Mouse (Mus musculus): Measurements from ENCODE around the gene Gm10447. TPM values are rescaled to one million over a fixed set of nuclear protein-coding genes. Genes with fewer than 3 reads are reported as not detected.
"Not testable (repeated sequence)": the region's sequence is repeated elsewhere in the genome, so short reads cannot be mapped to it uniquely, and the experiment has no call there.

Gene Gm10447
- polyA plus RNA-seq, 1 experiment: not detected

DNA sequence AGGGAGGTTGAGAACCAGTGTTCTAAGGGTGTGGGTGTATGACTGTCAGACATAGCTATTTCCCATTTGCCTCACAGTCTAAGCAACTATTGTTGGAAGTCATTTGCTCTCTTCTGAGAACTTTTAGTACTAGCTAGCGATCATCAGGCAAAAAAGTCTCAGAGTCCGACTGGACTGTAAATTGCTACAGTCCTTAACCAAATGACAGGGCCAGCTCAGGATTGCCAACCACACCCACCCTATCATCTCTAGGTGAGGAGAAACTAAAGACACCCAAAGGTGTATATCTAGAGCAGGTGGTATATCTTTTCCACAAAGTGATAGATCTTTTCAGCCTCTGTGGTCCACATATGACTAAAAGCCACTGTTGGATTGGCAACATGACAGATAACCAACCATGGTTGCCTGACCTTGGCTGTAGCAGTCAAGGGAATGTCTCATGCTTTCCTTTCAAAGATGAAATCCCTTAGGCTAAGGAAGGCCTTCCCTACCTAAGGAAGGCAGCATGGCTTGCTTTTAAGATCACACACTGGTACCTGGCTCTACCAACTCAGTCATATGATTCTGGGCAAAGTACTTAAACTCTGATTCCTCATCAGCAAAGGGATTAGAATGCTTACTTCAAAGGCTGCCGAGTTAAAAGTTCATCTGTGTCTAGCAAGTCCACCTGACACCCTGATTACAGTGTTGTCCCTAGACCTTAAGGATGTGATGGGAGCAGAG lies 28.8 kb downstream of the Gm10447 start:
- no peak for TF ChIP-seq CTCF (IDR thresholded peaks at IDR 0.05; ENCODE audit: insufficient read depth, low read depth, low read length)
- no peak for TF ChIP-seq POLR2A (IDR thresholded peaks at IDR 0.05; ENCODE audit: insufficient read depth, low read depth, low read length)
- WGBS: 74% methylated on average over 3 of the region's 3 CpGs
- Histone ChIP-seq H3K4me3 (ENCODE audit: insufficient read depth, low read depth, low read length) (no peak overlapping the region), H3K27ac (ENCODE audit: insufficient read depth, low read depth, low read length) (no peak overlapping the region), H3K4me1 (ENCODE audit: control insufficient read depth, insufficient read depth, low read length) (peaks cover 6% of the 10 kb centered on the region; the same call in 1 of the 2 replicates)

DNA sequence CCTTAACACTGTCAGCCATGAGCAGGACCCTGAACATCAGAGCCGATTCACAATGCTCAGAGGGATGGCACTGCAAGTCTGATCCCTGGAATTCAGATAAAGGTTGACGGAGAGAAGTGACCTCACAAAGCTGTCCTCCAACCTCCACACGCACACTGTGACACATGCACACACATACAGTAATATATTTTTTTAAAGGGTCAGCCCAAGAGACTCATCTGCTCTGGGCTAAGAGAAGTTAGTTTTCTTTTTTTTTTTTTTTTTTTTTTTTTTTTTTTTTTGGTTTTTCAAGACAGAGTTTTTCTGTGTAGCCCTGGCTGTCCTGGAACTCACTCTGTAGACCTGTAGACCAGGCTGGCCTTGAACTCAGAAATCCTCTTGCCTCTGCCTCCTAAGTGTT lies 30.0 kb downstream of the Gm10447 start:
- H3K4me1 ChIP-seq (ENCODE audit: control insufficient read depth, insufficient read depth, low read length); H3K27ac ChIP-seq (ENCODE audit: insufficient read depth, low read depth, low read length); H3K4me3 ChIP-seq (ENCODE audit: insufficient read depth, low read depth, low read length): not testable (repeated sequence)
- 82% methylated on average over 3 of the region's 3 CpGs for WGBS

DNA sequence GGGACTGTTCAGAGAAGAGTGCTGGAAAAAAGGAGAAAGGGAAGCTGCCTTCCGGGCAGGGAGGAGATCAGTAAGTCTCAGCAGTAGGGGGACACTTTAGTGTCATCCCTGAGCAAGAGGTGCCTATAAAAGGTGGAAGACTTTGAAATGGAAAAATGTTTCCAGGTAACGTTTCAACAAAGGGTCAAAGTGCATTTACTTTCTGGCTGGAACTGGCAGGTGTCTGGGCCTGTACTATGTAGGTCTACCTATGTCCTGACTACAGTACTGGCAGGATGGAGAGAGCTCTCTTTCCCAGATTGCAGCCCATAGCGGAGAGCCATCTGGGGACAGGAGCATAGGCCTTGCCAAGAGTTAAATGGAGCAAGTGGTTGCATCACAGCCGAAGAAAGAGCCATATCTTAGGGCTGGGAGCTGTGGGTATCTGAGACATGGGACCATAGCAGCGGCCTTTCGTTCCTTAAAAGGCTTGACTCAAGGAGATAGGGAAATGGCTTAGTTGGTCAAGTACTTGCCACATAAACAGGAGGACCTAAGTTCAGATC lies 31.1 kb downstream of the Gm10447 start:
- no peak for TF ChIP-seq POLR2A (IDR thresholded peaks at IDR 0.05; ENCODE audit: insufficient read depth, low read depth, low read length)
- TF ChIP-seq CTCF (IDR thresholded peaks at IDR 0.05; ENCODE audit: insufficient read depth, low read depth, low read length): no peak
- H3K4me1 ChIP-seq (ENCODE audit: control insufficient read depth, insufficient read depth, low read length): peaks cover 6% of the 10 kb centered on the region; the same call in 1 of the 2 replicates
- H3K4me3 ChIP-seq (ENCODE audit: insufficient read depth, low read depth, low read length): no peak overlapping the region
- H3K27ac ChIP-seq (ENCODE audit: insufficient read depth, low read depth, low read length): no peak overlapping the region
- 81% methylated on average over 6 of the region's 6 CpGs for WGBS

DNA sequence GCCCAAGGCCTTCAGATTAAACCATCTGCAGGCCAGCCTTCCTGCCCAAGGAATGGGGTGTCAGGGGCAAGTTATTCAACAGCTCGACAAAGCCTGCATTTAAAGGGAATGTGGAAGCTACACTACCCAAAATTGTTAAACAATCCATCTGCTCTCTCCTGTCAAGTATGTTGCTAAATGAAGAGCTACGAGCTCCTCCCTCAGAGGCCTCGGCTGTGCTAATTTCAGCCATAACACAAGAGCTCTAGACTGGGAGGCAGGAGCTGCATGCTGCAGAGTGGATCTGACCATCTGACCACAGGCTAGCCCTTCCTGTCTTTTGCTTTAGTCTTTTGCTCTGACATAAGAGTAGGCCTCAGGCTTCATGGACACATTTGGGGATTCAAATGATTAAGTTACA lies 31.7 kb downstream of the Gm10447 start:
- Histone ChIP-seq H3K4me3 (ENCODE audit: insufficient read depth, low read depth, low read length) (no peak overlapping the region), H3K4me1 (ENCODE audit: control insufficient read depth, insufficient read depth, low read length) (peaks cover 6% of the 10 kb centered on the region; the same call in 1 of the 2 replicates), H3K27ac (ENCODE audit: insufficient read depth, low read depth, low read length) (no peak overlapping the region)
- TF ChIP-seq POLR2A (IDR thresholded peaks at IDR 0.05; ENCODE audit: insufficient read depth, low read depth, low read length): no peak
- TF ChIP-seq CTCF (IDR thresholded peaks at IDR 0.05; ENCODE audit: insufficient read depth, low read depth, low read length): no peak
- WGBS: 32% methylated on average over 3 of the region's 3 CpGs

DNA sequence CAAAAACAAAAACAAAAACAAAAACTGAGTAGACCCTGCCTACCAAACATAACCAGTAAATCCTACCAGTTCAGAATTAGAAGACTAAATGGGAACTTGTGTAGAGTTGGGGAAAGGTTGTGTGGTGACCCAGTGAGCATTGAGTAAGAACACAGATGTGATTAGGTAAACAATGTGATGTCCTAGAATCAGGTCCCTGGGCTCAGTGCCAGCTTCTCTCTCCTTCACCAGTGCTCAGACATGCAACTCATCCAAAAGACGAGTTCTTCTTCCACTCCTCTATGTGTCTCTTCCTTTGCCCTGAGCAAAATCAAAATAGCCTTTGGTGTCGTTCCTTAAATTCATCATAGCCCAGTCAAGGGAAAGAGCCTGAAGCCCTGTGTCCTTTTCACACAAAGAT lies 32.1 kb downstream of the Gm10447 start:
- no peak for TF ChIP-seq POLR2A (IDR thresholded peaks at IDR 0.05; ENCODE audit: insufficient read depth, low read depth, low read length)
- TF ChIP-seq CTCF (IDR thresholded peaks at IDR 0.05; ENCODE audit: insufficient read depth, low read depth, low read length): no peak
- 43% methylated on average over 2 of the region's 2 CpGs for WGBS
- no peak overlapping the region for H3K27ac ChIP-seq (ENCODE audit: insufficient read depth, low read depth, low read length)

DNA sequence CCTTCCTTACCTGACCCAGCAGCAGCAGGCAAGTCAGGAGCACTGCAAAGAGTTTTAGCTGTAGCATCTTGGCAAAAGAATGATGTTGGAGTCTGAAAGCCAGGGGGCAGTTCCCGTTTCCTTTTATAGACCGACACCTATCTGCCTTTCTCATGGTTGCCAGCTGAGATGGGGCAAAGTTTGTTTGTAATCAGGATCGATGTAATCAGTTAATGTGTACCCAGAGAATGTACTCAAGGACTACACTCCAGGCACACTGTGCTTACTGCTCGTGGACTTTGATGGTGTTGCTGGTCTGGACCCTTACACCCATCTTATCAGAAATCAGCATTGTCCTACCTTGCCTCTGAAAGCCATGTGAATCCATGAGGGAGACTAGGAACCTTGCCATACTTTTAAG lies 33.9 kb downstream of the Gm10447 start, which contains the start of gene Leap2:
Leap2 (minus strand) TSS at position 135 of the 400 bp plus-strand sequence.
- 84% methylated on average over 4 of the region's 4 CpGs for WGBS

More for the DNA sequence above, 32.1 kb downstream of the Gm10447 start:
- no peak overlapping the region for H3K4me3 ChIP-seq (ENCODE audit: insufficient read depth, low read depth, low read length)
- peaks cover 6% of the 10 kb centered on the region; the same call in 1 of the 2 replicates for H3K4me1 ChIP-seq (ENCODE audit: control insufficient read depth, insufficient read depth, low read length)

DNA sequence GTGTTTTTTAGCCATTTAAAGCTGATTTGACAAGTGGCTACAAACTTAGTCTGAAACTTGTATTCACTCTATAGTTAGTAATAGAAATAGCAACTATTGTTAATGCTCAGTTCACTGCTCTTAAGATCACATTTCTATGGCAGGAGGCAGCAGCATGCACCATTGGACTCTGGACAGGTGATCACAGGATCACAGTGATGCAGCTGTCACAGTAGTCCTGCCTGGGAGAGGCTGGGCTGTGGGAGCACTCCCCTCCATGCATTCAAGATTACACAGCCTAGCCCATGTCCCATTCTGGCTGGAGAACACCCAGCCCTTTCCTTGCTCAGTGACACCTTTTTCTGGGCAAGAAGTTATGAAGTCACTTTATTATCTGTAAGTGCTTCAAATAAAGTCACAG lies 38.9 kb downstream of the Gm10447 start:
- Histone ChIP-seq H3K4me1 (ENCODE audit: control insufficient read depth, insufficient read depth, low read length) (no peaks in the 10 kb centered on the region), H3K27ac (ENCODE audit: insufficient read depth, low read depth, low read length) (no peak overlapping the region), H3K4me3 (ENCODE audit: insufficient read depth, low read depth, low read length) (no peak overlapping the region)
- TF ChIP-seq POLR2A (IDR thresholded peaks at IDR 0.05; ENCODE audit: insufficient read depth, low read depth, low read length): no peak
- TF ChIP-seq CTCF (IDR thresholded peaks at IDR 0.05; ENCODE audit: insufficient read depth, low read depth, low read length): no peak

More for the DNA sequence above, 33.9 kb downstream of the Gm10447 start, which contains the start of gene Leap2:
- H3K27ac ChIP-seq (ENCODE audit: insufficient read depth, low read depth, low read length): no peak within 1 kb of the TSS
- TF ChIP-seq CTCF (IDR thresholded peaks at IDR 0.05; ENCODE audit: insufficient read depth, low read depth, low read length) (no peak), POLR2A (IDR thresholded peaks at IDR 0.05; ENCODE audit: insufficient read depth, low read depth, low read length) (no peak)
- H3K4me1 ChIP-seq (ENCODE audit: control insufficient read depth, insufficient read depth, low read length): 0 out of 2 replicates have a peak, but pooled peaks cover 4% of the 10 kb centered on the region
- no peak within 1 kb of the TSS for H3K4me3 ChIP-seq (ENCODE audit: insufficient read depth, low read depth, low read length)

DNA sequence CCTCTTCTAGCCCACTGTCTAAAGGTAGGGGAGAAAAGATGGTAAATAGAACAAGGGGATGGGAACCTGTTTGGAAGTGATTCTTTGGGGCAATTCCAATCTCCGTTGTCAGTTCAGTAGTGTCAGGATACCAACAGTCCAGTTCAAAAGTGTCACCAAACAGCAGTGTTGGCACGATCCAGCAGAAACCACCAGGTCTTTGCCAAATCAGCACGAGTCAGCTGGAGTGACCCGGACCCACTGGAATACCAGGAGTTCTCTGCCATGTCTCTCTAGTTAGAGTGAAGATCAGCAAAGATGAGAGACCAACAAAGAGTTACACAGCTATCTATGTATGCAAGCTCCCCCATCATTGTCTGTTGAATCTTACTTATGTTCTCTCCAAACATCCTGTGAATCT lies 43.0 kb downstream of the Gm10447 start:
- Histone ChIP-seq H3K4me3 (ENCODE audit: insufficient read depth, low read depth, low read length) (no peak overlapping the region), H3K27ac (ENCODE audit: insufficient read depth, low read depth, low read length) (no peak overlapping the region), H3K4me1 (ENCODE audit: control insufficient read depth, insufficient read depth, low read length) (no peaks in the 10 kb centered on the region)
- WGBS: 85% methylated on average over 4 of the region's 4 CpGs
- TF ChIP-seq CTCF (IDR thresholded peaks at IDR 0.05; ENCODE audit: insufficient read depth, low read depth, low read length): no peak
- TF ChIP-seq POLR2A (IDR thresholded peaks at IDR 0.05; ENCODE audit: insufficient read depth, low read depth, low read length): no peak

DNA sequence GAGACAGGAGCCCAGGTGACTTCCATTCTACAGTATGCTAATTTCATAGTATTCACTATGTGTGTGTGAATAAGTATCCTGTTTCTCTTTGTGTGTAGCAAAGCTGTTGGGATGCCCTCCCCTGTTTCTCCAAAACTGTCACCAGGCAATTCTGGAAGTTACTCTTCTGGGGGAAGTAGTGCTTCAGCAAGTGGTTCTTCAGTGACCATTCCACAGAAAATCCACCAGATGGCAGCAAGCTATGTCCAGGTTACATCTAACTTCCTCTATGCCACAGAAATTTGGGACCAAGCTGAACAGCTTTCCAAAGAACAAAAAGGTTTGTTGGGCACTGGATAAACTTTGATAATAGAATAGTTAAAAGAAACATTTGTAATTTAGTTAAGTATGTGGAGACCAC lies 45.2 kb downstream of the Gm10447 start:
- Histone ChIP-seq H3K4me3 (ENCODE audit: insufficient read depth, low read depth, low read length) (no peak overlapping the region), H3K27ac (ENCODE audit: insufficient read depth, low read depth, low read length) (no peak overlapping the region), H3K4me1 (ENCODE audit: control insufficient read depth, insufficient read depth, low read length) (no peaks in the 10 kb centered on the region)
- no peak for TF ChIP-seq CTCF (IDR thresholded peaks at IDR 0.05; ENCODE audit: insufficient read depth, low read depth, low read length)

Other genes with a start within 250 kb of the Gm10447 start
- gene Hspa4, start 156.7 kb downstream of the Gm10447 start, polyA plus RNA-seq (2012; ENCODE audit: insufficient read depth, insufficient read length, low replicate concordance, missing spikeins): 708 TPM in 1 of 2 replicates, not detected in the other
- not detected in 2 replicates for gene Zcchc10, start 132.4 kb downstream of the Gm10447 start, polyA plus RNA-seq (2012; ENCODE audit: insufficient read depth, insufficient read length, low replicate concordance, missing spikeins)
- 856 and 1,023 TPM in 2 replicates for gene Aff4, start 106.3 kb downstream of the Gm10447 start, polyA plus RNA-seq (2012; ENCODE audit: insufficient read depth, insufficient read length, low replicate concordance, missing spikeins)
- not detected in 2 replicates for gene Leap2, start 33.9 kb downstream of the Gm10447 start, polyA plus RNA-seq (2012; ENCODE audit: insufficient read depth, insufficient read length, low replicate concordance, missing spikeins)
- 1,358 TPM in 1 of 2 replicates, not detected in the other for gene Uqcrq, start 26.3 kb downstream of the Gm10447 start, polyA plus RNA-seq (2012; ENCODE audit: insufficient read depth, insufficient read length, low replicate concordance, missing spikeins)
- not detected in 2 replicates for gene Gdf9, start 26.1 kb downstream of the Gm10447 start, polyA plus RNA-seq (2012; ENCODE audit: insufficient read depth, insufficient read length, low replicate concordance, missing spikeins)
- not detected in 2 replicates for gene Shroom1, start 95 bp upstream of the Gm10447 start, polyA plus RNA-seq (2012; ENCODE audit: insufficient read depth, insufficient read length, low replicate concordance, missing spikeins)
- gene Gm9837, start 13.4 kb upstream of the Gm10447 start, polyA plus RNA-seq (2012; ENCODE audit: insufficient read depth, insufficient read length, low replicate concordance, missing spikeins): not detected in 2 replicates
- not detected in 2 replicates for gene Gm9945, start 23.1 kb upstream of the Gm10447 start, polyA plus RNA-seq (2012; ENCODE audit: insufficient read depth, insufficient read length, low replicate concordance, missing spikeins)
- gene Sowaha, start 23.2 kb upstream of the Gm10447 start, polyA plus RNA-seq (2012; ENCODE audit: insufficient read depth, insufficient read length, low replicate concordance, missing spikeins): not detected in 2 replicates
- gene Sept8, start 62.1 kb upstream of the Gm10447 start, polyA plus RNA-seq (2012; ENCODE audit: insufficient read depth, insufficient read length, low replicate concordance, missing spikeins): 232 TPM in 1 of 2 replicates, not detected in the other
- not detected in 2 replicates for gene Kif3a, start 110.3 kb upstream of the Gm10447 start, polyA plus RNA-seq (2012; ENCODE audit: insufficient read depth, insufficient read length, low replicate concordance, missing spikeins)
- not detected in 2 replicates for gene Il4, start 161.6 kb upstream of the Gm10447 start, polyA plus RNA-seq (2012; ENCODE audit: insufficient read depth, insufficient read length, low replicate concordance, missing spikeins)
- gene Il13, start 177.6 kb upstream of the Gm10447 start, polyA plus RNA-seq (2012; ENCODE audit: insufficient read depth, insufficient read length, low replicate concordance, missing spikeins): not detected in 2 replicates

Data from olfactory bulb, adult 2 months (tissue).